Mouse (Mus musculus) hindbrain, embryonic 15.5 days (tissue): Measurements from ENCODE around the gene Tspan18. TPM values are rescaled to one million over a fixed set of nuclear protein-coding genes. Genes with fewer than 3 reads are reported as not detected.

Experiments
- ATAC-seq: fragments of 200-750 bp; cut with Nextera tagmentation; 2 replicates; pipeline ENCODE4 v1.8.0; 2017; ENCODE audit warnings: low read depth, moderate number of reproducible peaks, moderate TSS enrichment; ENCODE audit not compliant: low FRiP score
- H3K27ac ChIP-seq: fragments of 300-500 bp; sonication (generic); replicated peaks from 2 replicates; pipeline ENCODE4 v1.5.1; 2015; ENCODE audit warnings: mild to moderate bottlenecking, inconsistent platforms
- H3K27me3 ChIP-seq: fragments of 300-500 bp; sonication (generic); 2 replicates; pipeline ENCODE4 v1.6.1; 2015; ENCODE audit warnings: control low read depth, inconsistent platforms
- H3K36me3 ChIP-seq: fragments of 300-500 bp; sonication (generic); 2 replicates; pipeline ENCODE4 v1.6.1; 2015; ENCODE audit warnings: control low read depth, inconsistent platforms
- H3K4me1 ChIP-seq: fragments of 300-500 bp; sonication (generic); replicated peaks from 2 replicates; pipeline ENCODE4 v1.6.1; 2015; ENCODE audit warnings: control low read depth, inconsistent platforms
- H3K4me2 ChIP-seq: fragments of 300-500 bp; sonication (generic); 2 replicates; pipeline ENCODE4 v1.6.1; 2015; ENCODE audit warnings: moderate library complexity, mild to moderate bottlenecking, inconsistent platforms
- H3K4me3 ChIP-seq: fragments of 300-500 bp; sonication (generic); 2 replicates; pipeline ENCODE4 v1.5.1; 2015; ENCODE audit warnings: mild to moderate bottlenecking, inconsistent platforms
- H3K9ac ChIP-seq: fragments of 300-500 bp; sonication (generic); 2 replicates; pipeline ENCODE4 v1.6.1; 2015; ENCODE audit warnings: inconsistent platforms
- H3K9me3 ChIP-seq: fragments of 300-500 bp; sonication (generic); 2 replicates; pipeline ENCODE4 v1.6.1; 2016; ENCODE audit warnings: control low read depth, inconsistent platforms
- WGBS: fragments of 180-500 bp; shearing (Covaris S2); methylation state at CpG from one replicate; pipeline ENCODE4 v1.1.7; 2015; 5-methylcytosine and 5-hydroxymethylcytosine counted together
- polyA plus RNA-seq: library from polyadenylated mRNA; unstranded; fragments of >200 nt; fragmentation: Nextera tagmentation; extraction: Ambion mirVana; gene quantifications from 2 replicates; pipeline ENCODE4 v1.2.1, GENCODE M21; 2015

Gene Tspan18
- polyA plus RNA-seq, 1 experiment from 2014 or later: 23.5 TPM

GRCm38 (mm10) chr2:93286321-93286720 is 48.0 kb downstream of the Tspan18 start:
- no peak overlapping the region for H3K4me2 ChIP-seq
- 0 out of 2 replicates have a peak overlapping the region, but pooled peaks have one; percentile 10 for H3K9ac ChIP-seq
- H3K27ac ChIP-seq: peak overlapping the region; percentile 83
- no peaks in the 10 kb centered on the region for H3K27me3 ChIP-seq
- H3K4me3 ChIP-seq: no peak overlapping the region
- H3K36me3 ChIP-seq: no peaks in the 10 kb centered on the region
- no peaks in the 10 kb centered on the region for H3K9me3 ChIP-seq
- H3K4me1 ChIP-seq: peaks cover 76% of the 10 kb centered on the region
- ATAC-seq: peak; percentile 13; the same call in 1 of the 2 replicates
- 38% methylated on average over 2 of the region's 2 CpGs for WGBS

- no peaks in the 10 kb centered on the region for H3K27me3 ChIP-seq
- no peaks in the 10 kb centered on the region for H3K9me3 ChIP-seq
- no peak for ATAC-seq
- H3K4me3 ChIP-seq: no peak overlapping the region
- H3K4me2 ChIP-seq: no peak overlapping the region
- H3K27ac ChIP-seq: peak overlapping the region; percentile 83
- whole genome bisulfite sequencing: 25% methylated on average over 8 of the region's 8 CpGs
- peaks cover 73% of the 10 kb centered on the region for H3K4me1 ChIP-seq
- 0 out of 2 replicates have a peak overlapping the region, but pooled peaks have one; percentile 10 for H3K9ac ChIP-seq
- H3K36me3 ChIP-seq: no peaks in the 10 kb centered on the region
Measured at GRCm38 (mm10) chr2:93285842-93286241, 48.5 kb downstream of the Tspan18 start.

- Histone ChIP-seq H3K27me3 (no peaks in the 10 kb centered on the region), H3K9me3 (no peaks in the 10 kb centered on the region), H3K4me1 (peaks cover 81% of the 10 kb centered on the region), H3K27ac (0 out of 2 replicates have a peak overlapping the region, but pooled peaks have one; percentile 83), H3K4me2 (no peak overlapping the region), H3K36me3 (no peaks in the 10 kb centered on the region), H3K9ac (no peak overlapping the region), H3K4me3 (no peak overlapping the region)
- ATAC-seq: no peak
- WGBS: 69% methylated on average over 2 of the region's 2 CpGs
Measured at GRCm38 (mm10) chr2:93284625-93285024, 49.7 kb downstream of the Tspan18 start.

GRCm38 (mm10) chr2:93283481-93284293 is 50.6 kb downstream of the Tspan18 start:
- H3K4me1 ChIP-seq: peaks cover 75% of the 10 kb centered on the region
- H3K4me3 ChIP-seq: no peak overlapping the region
- H3K4me2 ChIP-seq: no peak overlapping the region
- H3K9ac ChIP-seq: no peak overlapping the region
- ATAC-seq: no peak
- H3K36me3 ChIP-seq: no peaks in the 10 kb centered on the region
- H3K27me3 ChIP-seq: no peaks in the 10 kb centered on the region
- no peaks in the 10 kb centered on the region for H3K9me3 ChIP-seq
- peak overlapping the region; percentile 40; the same call in 1 of the 2 replicates for H3K27ac ChIP-seq
- 16% methylated on average over 7 of the region's 7 CpGs for WGBS

- Histone ChIP-seq H3K9ac (no peak overlapping the region), H3K27ac (no peak overlapping the region), H3K36me3 (no peaks in the 10 kb centered on the region), H3K4me3 (no peak overlapping the region), H3K9me3 (no peaks in the 10 kb centered on the region), H3K4me1 (peaks cover 77% of the 10 kb centered on the region), H3K4me2 (no peak overlapping the region), H3K27me3 (no peaks in the 10 kb centered on the region)
- ATAC-seq: no peak
- 82% methylated on average over 4 of the region's 4 CpGs for WGBS
Measured at GRCm38 (mm10) chr2:93282636-93283035, 51.7 kb downstream of the Tspan18 start.

GRCm38 (mm10) chr2:93281466-93281865 is 52.8 kb downstream of the Tspan18 start:
- Histone ChIP-seq H3K4me2 (no peak overlapping the region), H3K4me1 (peaks cover 74% of the 10 kb centered on the region), H3K4me3 (no peak overlapping the region), H3K36me3 (no peaks in the 10 kb centered on the region), H3K27me3 (no peaks in the 10 kb centered on the region), H3K27ac (no peak overlapping the region), H3K9me3 (no peaks in the 10 kb centered on the region), H3K9ac (no peak overlapping the region)
- no peak for ATAC-seq
- WGBS: 69% methylated on average over 6 of the region's 6 CpGs

- Histone ChIP-seq H3K27ac (peak overlapping the region; percentile 35), H3K4me2 (no peak overlapping the region), H3K9ac (no peak overlapping the region), H3K36me3 (no peaks in the 10 kb centered on the region), H3K4me3 (no peak overlapping the region), H3K4me1 (peaks cover 61% of the 10 kb centered on the region), H3K9me3 (no peaks in the 10 kb centered on the region), H3K27me3 (no peaks in the 10 kb centered on the region)
- 33% methylated on average over 2 of the region's 2 CpGs for WGBS
- ATAC-seq: no peak
Measured at GRCm38 (mm10) chr2:93280117-93280620, 54.1 kb downstream of the Tspan18 start.

- H3K4me2 ChIP-seq: no peak overlapping the region
- no peak overlapping the region for H3K4me3 ChIP-seq
- H3K9ac ChIP-seq: no peak overlapping the region
- no peaks in the 10 kb centered on the region for H3K9me3 ChIP-seq
- 12% methylated on average over 11 of the region's 11 CpGs for WGBS
- H3K36me3 ChIP-seq: no peaks in the 10 kb centered on the region
- peak; percentile 35; the same call in 1 of the 2 replicates for ATAC-seq
- H3K27me3 ChIP-seq: no peaks in the 10 kb centered on the region
- peak overlapping the region; percentile 58 for H3K27ac ChIP-seq
- H3K4me1 ChIP-seq: peaks cover 57% of the 10 kb centered on the region
Measured at GRCm38 (mm10) chr2:93278181-93278975, 55.9 kb downstream of the Tspan18 start.

GRCm38 (mm10) chr2:93277486-93277885 is 56.8 kb downstream of the Tspan18 start:
- Histone ChIP-seq H3K4me2 (no peak overlapping the region), H3K9ac (no peak overlapping the region), H3K4me3 (no peak overlapping the region), H3K27ac (peak overlapping the region; percentile 58), H3K27me3 (no peaks in the 10 kb centered on the region), H3K4me1 (peaks cover 56% of the 10 kb centered on the region), H3K36me3 (no peaks in the 10 kb centered on the region), H3K9me3 (no peaks in the 10 kb centered on the region)
- WGBS: 29% methylated on average over 4 of the region's 4 CpGs
- no peak for ATAC-seq

- Histone ChIP-seq H3K9ac (no peak overlapping the region), H3K4me2 (no peak overlapping the region), H3K9me3 (no peaks in the 10 kb centered on the region), H3K4me3 (no peak overlapping the region), H3K27ac (no peak overlapping the region), H3K4me1 (peaks cover 56% of the 10 kb centered on the region), H3K36me3 (no peaks in the 10 kb centered on the region), H3K27me3 (no peaks in the 10 kb centered on the region)
- no peak for ATAC-seq
- 87% methylated on average over 7 of the region's 7 CpGs for WGBS
Measured at GRCm38 (mm10) chr2:93276026-93276425, 58.3 kb downstream of the Tspan18 start.

- no peak for ATAC-seq
- 7% methylated on average over 1 of the region's 1 CpGs for WGBS
- Histone ChIP-seq H3K4me1 (peaks cover 51% of the 10 kb centered on the region), H3K9me3 (no peaks in the 10 kb centered on the region), H3K4me2 (no peak overlapping the region), H3K36me3 (no peaks in the 10 kb centered on the region), H3K4me3 (no peak overlapping the region), H3K27me3 (no peaks in the 10 kb centered on the region), H3K27ac (no peak overlapping the region), H3K9ac (no peak overlapping the region)
Measured at GRCm38 (mm10) chr2:93273916-93274315, 60.4 kb downstream of the Tspan18 start.

- 39% methylated on average over 5 of the region's 5 CpGs for WGBS
- no peak for ATAC-seq
- no peak overlapping the region for H3K4me3 ChIP-seq
- peaks cover 65% of the 10 kb centered on the region for H3K4me1 ChIP-seq
- no peak overlapping the region for H3K4me2 ChIP-seq
- H3K36me3 ChIP-seq: no peaks in the 10 kb centered on the region
- H3K9ac ChIP-seq: no peak overlapping the region
- no peaks in the 10 kb centered on the region for H3K9me3 ChIP-seq
- peak overlapping the region; percentile 44; the same call in 1 of the 2 replicates for H3K27ac ChIP-seq
- H3K27me3 ChIP-seq: no peaks in the 10 kb centered on the region
Measured at GRCm38 (mm10) chr2:93270083-93270482, 64.2 kb downstream of the Tspan18 start.
